Comparison of ENCODE assay signal across 11 mouse cellular contexts in genomic region chr2:168838681-168839080, GRCm38 (mm10).
DNase-seq lines count a peak whose midpoint lies in the region; ATAC-seq and TF ChIP-seq lines count a peak whose summit lies in the region.
"Had no signal": no experiment of that assay in that cellular context is flagged by ENCODE, and none has a peak within 500 bp of the region (broad histone marks: within the 10 kb centered on the region; RNA-seq: fewer than 3 reads in every experiment).

No protein-coding gene starts in this region.

- H3K4me3 ChIP-seq in midbrain, embryonic 10.5 days, result peak overlapping the region; percentile 47
- no peak overlapping the region for H3K4me3 ChIP-seq in midbrain, postnatal 0 days (ENCODE audit: low read depth, low read length)
- H3K4me3 ChIP-seq in embryonic facial prominence, embryonic 11.5 days (ENCODE audit: low read depth, low read length), result no peak overlapping the region
- 0 out of 2 replicates have a peak overlapping the region, but pooled peaks have one; percentile 3 for H3K4me3 ChIP-seq in liver, embryonic 13.5 days (replicated peaks)

- TF ChIP-seq CTCF in midbrain, postnatal 0 days (IDR thresholded peaks at IDR 0.05), result no peak

- H3K4me2 ChIP-seq in midbrain, postnatal 0 days (ENCODE audit: low read depth, low read length, poor library complexity, severe bottlenecking), result no peak overlapping the region
- peak overlapping the region; percentile 33 for H3K4me2 ChIP-seq in embryonic facial prominence, embryonic 11.5 days (ENCODE audit: low read depth, low read length)
- H3K4me2 ChIP-seq in liver, embryonic 13.5 days, result peak overlapping the region; percentile 33

- H3K4me1 ChIP-seq in midbrain, embryonic 10.5 days, result peaks cover 72% of the 10 kb centered on the region
- H3K4me1 ChIP-seq in midbrain, postnatal 0 days (ENCODE audit: insufficient read depth, low read length), result peaks cover 15% of the 10 kb centered on the region; the same call in 1 of the 2 replicates
- peaks cover 12% of the 10 kb centered on the region for H3K4me1 ChIP-seq in embryonic facial prominence, embryonic 11.5 days (ENCODE audit: control insufficient read depth, insufficient read depth, low read length)
- peaks cover 29% of the 10 kb centered on the region for H3K4me1 ChIP-seq in liver, embryonic 13.5 days (replicated peaks)

- H3K27me3 ChIP-seq in midbrain, embryonic 10.5 days (ENCODE audit: low read depth, poor library complexity, severe bottlenecking), result no peaks in the 10 kb centered on the region
- H3K27me3 ChIP-seq in midbrain, postnatal 0 days (ENCODE audit: insufficient read depth, low read length), result no peaks in the 10 kb centered on the region; the same call in 1 of the 2 replicates
- H3K27me3 ChIP-seq in embryonic facial prominence, embryonic 11.5 days (ENCODE audit: control insufficient read depth, insufficient read depth, low read length), result no peaks in the 10 kb centered on the region
- H3K27me3 ChIP-seq in liver, embryonic 13.5 days, result peaks cover 68% of the 10 kb centered on the region

- under 1% methylated on average over 12 of the region's 12 CpGs for WGBS in midbrain, embryonic 10.5 days
- WGBS in midbrain, postnatal 0 days, result 12% methylated on average over 12 of the region's 12 CpGs
- 3% methylated on average over 12 of the region's 12 CpGs for WGBS in embryonic facial prominence, embryonic 11.5 days
- WGBS in liver, embryonic 13.5 days (ENCODE audit: insufficient replicate concordance), result 6% methylated on average over 12 of the region's 12 CpGs

- peak overlapping the region; percentile 92 for H3K27ac ChIP-seq in midbrain, embryonic 10.5 days (replicated peaks)
- H3K27ac ChIP-seq in midbrain, postnatal 0 days (ENCODE audit: low read depth, low read length), result no peak overlapping the region
- peak overlapping the region; percentile 28; the same call in 1 of the 2 replicates for H3K27ac ChIP-seq in embryonic facial prominence, embryonic 11.5 days (replicated peaks; ENCODE audit: low read depth, low read length)
- no peak overlapping the region for H3K27ac ChIP-seq in liver, embryonic 13.5 days

- DNase-seq in midbrain, embryonic 10.5 days (ENCODE audit: low spot score), result peak; percentile 80
- no peak for DNase-seq in midbrain, postnatal 0 days (ENCODE audit: low spot score)
- DNase-seq in embryonic facial prominence, embryonic 11.5 days (ENCODE audit: low spot score), result peak; percentile 66
- peak; percentile 8 for DNase-seq in liver, embryonic 13.5 days
- DNase-seq in thymus, postnatal 36 days, result peak; percentile 11 to 14
- no peak for DNase-seq in left cerebral cortex, postnatal 10 days (ENCODE audit: extremely low spot score in 1 of 2, low spot score in 2 of 2)
- DNase-seq: adrenal gland, postnatal 25 days; gastrocnemius, postnatal 36 days; left cerebral cortex, postnatal 4 days; right cerebral cortex, postnatal 14 days had no signal

- intact Hi-C loops in left cerebral cortex, postnatal 10 days (cut with DNase I), result no loop called here

- H3K9me3 ChIP-seq in midbrain, embryonic 10.5 days (replicated peaks), result no peaks in the 10 kb centered on the region
- H3K9me3 ChIP-seq in midbrain, postnatal 0 days (ENCODE audit: low read length), result no peaks in the 10 kb centered on the region
- H3K9me3 ChIP-seq in embryonic facial prominence, embryonic 11.5 days (replicated peaks; ENCODE audit: control insufficient read depth, low read length), result no peaks in the 10 kb centered on the region
- no peaks in the 10 kb centered on the region for H3K9me3 ChIP-seq in liver, embryonic 13.5 days (replicated peaks)

- no peaks in the 10 kb centered on the region for H3K36me3 ChIP-seq in midbrain, embryonic 10.5 days
- no peaks in the 10 kb centered on the region for H3K36me3 ChIP-seq in midbrain, postnatal 0 days (ENCODE audit: insufficient read depth, low read length)
- no peaks in the 10 kb centered on the region for H3K36me3 ChIP-seq in embryonic facial prominence, embryonic 11.5 days (replicated peaks; ENCODE audit: control insufficient read depth, insufficient read depth, low read depth, low read length)
- H3K36me3 ChIP-seq in liver, embryonic 13.5 days, result no peaks in the 10 kb centered on the region

- no peak overlapping the region for H3K9ac ChIP-seq in midbrain, postnatal 0 days (replicated peaks; ENCODE audit: low read length, poor library complexity, severe bottlenecking)
- no peak overlapping the region for H3K9ac ChIP-seq in embryonic facial prominence, embryonic 11.5 days (replicated peaks; ENCODE audit: low read length)
- H3K9ac ChIP-seq in liver, embryonic 13.5 days, result no peak overlapping the region

- ATAC-seq in midbrain, postnatal 0 days (ENCODE audit: low FRiP score), result no peak
- no peak for ATAC-seq in embryonic facial prominence, embryonic 11.5 days (replicated peaks; ENCODE audit: insufficient number of reproducible peaks, low FRiP score, low TSS enrichment, low read depth)
- ATAC-seq in liver, embryonic 13.5 days (ENCODE audit: low read depth), result 0 out of 2 replicates have a peak, but pooled peaks have one; percentile 34
- ATAC-seq in frontal cortex, adult (ENCODE audit: low TSS enrichment), result no peak

Comparison
In these comparisons a context has a peak if more than half of its experiments do, and no peak if none do; other contexts are left out.
1. DNase-seq: peak in midbrain, embryonic 10.5 days (single experiment), embryonic facial prominence, embryonic 11.5 days (single experiment), liver, embryonic 13.5 days (single experiment) and thymus, postnatal 36 days (2 of 2); none in midbrain, postnatal 0 days (single experiment) and left cerebral cortex, postnatal 10 days (0 of 2).
2. H3K27ac ChIP-seq: peak in midbrain, embryonic 10.5 days (single experiment) and embryonic facial prominence, embryonic 11.5 days (single experiment); none in midbrain, postnatal 0 days (single experiment) and liver, embryonic 13.5 days (single experiment).
3. H3K4me3 ChIP-seq: peak in midbrain, embryonic 10.5 days (single experiment) and liver, embryonic 13.5 days (single experiment); none in midbrain, postnatal 0 days (single experiment) and embryonic facial prominence, embryonic 11.5 days (single experiment).